Mouse (Mus musculus) megakaryocyte, embryonic 14.5 days (primary cell): ENCODE measurements at regions not wholly inside any gene's neighbourhood (a gene's known extent, or its start where the extent isn't known, plus 50 kb on each side); places are given as distances from the start of the nearest gene placed in this dataset.

ENCODE experiments used
- FLI1 ChIP-seq: IDR thresholded peaks from 2 replicates; pipeline ENCODE4 v1.6.1; 2012; ENCODE audit warnings: low read length, inconsistent platforms, mixed read lengths
- GATA1 ChIP-seq: IDR thresholded peaks from 3 replicates; pipeline ENCODE4 v1.6.1; 2012; ENCODE audit warnings: mixed read lengths, low read length, inconsistent platforms, borderline replicate concordance

DNA sequence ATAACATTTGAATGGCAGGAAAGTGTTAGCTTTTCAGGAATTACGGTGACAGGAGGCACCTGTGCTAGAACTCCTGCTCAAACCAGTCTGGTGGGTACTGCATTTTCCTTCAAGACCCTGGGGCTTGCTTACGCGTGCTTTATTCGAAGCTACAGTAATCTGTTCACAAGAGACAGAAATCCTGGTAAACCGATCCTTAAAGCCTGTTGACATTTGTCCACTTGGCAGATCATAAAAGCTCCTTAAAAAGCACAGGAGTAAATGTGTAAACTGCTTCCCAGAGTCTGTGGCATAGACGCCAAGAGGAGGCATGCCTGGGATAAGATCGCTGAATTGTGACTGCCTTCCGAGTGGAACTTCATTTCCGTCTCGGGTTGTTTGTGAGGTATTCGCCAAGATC lies 130.5 kb downstream of the Rpl36a-ps1 start:
- TF ChIP-seq GATA1 (no peak), FLI1 (no peak)
